Mouse (Mus musculus) embryonic facial prominence, embryonic 11.5 days (tissue): ENCODE results near the gene Psmb6. TPM values are rescaled to one million over a fixed set of nuclear protein-coding genes. Genes with fewer than 3 reads are reported as not detected.

Experiments used
- ATAC-seq: fragments of 200-750 bp; cut with Nextera tagmentation; replicated peaks from 2 replicates; pipeline ENCODE4 v1.8.0; 2017; ENCODE audit warnings: low read depth; ENCODE audit not compliant: insufficient number of reproducible peaks, low FRiP score, low TSS enrichment
- DNase-seq: peaks from one replicate; pipeline ENCODE4 v3.0.0-alpha.2; 2015; ENCODE audit warnings: low spot score
- H3K27ac ChIP-seq: fragments of 300-500 bp; sonication (generic); replicated peaks from 2 replicates; pipeline ENCODE4 v1.5.1; 2014; ENCODE audit warnings: mild to moderate bottlenecking, low read depth, low read length, control low read depth
- H3K27me3 ChIP-seq: fragments of 300-500 bp; sonication (generic); 2 replicates; pipeline ENCODE4 v1.6.1; 2014; ENCODE audit warnings: mild to moderate bottlenecking, low read length, moderate library complexity, mixed read lengths; ENCODE audit not compliant: control insufficient read depth, insufficient read depth
- H3K36me3 ChIP-seq: fragments of 300-500 bp; sonication (generic); replicated peaks from 2 replicates; pipeline ENCODE4 v1.6.1; 2014; ENCODE audit warnings: low read depth, mild to moderate bottlenecking, low read length, moderate library complexity, mixed read lengths; ENCODE audit not compliant: control insufficient read depth, insufficient read depth
- H3K4me1 ChIP-seq: fragments of 300-500 bp; sonication (generic); 2 replicates; pipeline ENCODE4 v1.6.1; 2014; ENCODE audit warnings: low read length, mixed read lengths; ENCODE audit not compliant: control insufficient read depth, insufficient read depth
- H3K4me2 ChIP-seq: fragments of 300-500 bp; sonication (generic); 2 replicates; pipeline ENCODE4 v1.6.1; 2014; ENCODE audit warnings: low read depth, mild to moderate bottlenecking, control low read depth, low read length, moderate library complexity
- H3K4me3 ChIP-seq: fragments of 300-500 bp; sonication (generic); 2 replicates; pipeline ENCODE4 v1.5.1; 2014; ENCODE audit warnings: low read depth, low read length, control low read depth
- H3K9ac ChIP-seq: fragments of 300-500 bp; sonication (generic); replicated peaks from 2 replicates; pipeline ENCODE4 v1.6.1; 2014; ENCODE audit warnings: mild to moderate bottlenecking, control low read depth, low read length
- H3K9me3 ChIP-seq: fragments of 300-500 bp; sonication (generic); replicated peaks from 2 replicates; pipeline ENCODE4 v1.6.1; 2016; ENCODE audit warnings: mild to moderate bottlenecking, low read length, inconsistent platforms, mixed read lengths; ENCODE audit not compliant: control insufficient read depth
- WGBS: fragments of 180-500 bp; shearing (Covaris S2); extraction: QIAGEN DNeasy Blood & Tissue Kit; methylation state at CpG from one replicate; pipeline ENCODE4 v1.1.7; 2014; 5-methylcytosine and 5-hydroxymethylcytosine counted together
- polyA plus RNA-seq: library from polyadenylated mRNA; unstranded; fragments of >200 nt; fragmentation: Nextera tagmentation; extraction: Ambion mirVana; gene quantifications from 2 replicates; pipeline ENCODE4 v1.2.1, GENCODE M21; 2014

Gene Psmb6
- polyA plus RNA-seq: 827 and 878 TPM in 2 replicates

DNA sequence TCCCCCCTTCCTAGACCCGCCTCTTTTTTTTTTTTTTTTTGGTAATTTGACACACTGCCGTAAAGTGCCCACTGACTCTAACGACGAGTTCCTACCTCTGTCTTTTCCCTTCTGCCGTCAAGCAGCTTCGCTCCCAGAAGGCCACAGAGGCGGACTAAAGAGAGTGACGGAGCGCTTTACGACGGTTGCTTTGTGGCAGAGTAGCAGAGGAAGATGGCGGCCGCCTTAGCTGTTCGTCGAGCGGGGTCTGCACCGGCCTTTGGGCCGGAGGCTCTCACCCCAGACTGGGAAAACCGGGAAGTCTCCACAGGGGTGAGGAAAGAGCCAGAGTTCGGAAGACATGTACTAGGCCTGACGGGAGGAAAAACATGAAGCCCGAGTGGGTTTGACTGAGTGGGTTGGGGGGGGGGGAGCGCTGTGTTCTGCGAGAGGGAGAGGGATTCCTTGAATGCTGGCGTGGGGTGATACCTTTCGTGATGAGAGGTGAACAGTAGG, at the start of gene Psmb6:
Gene Psmb6, plus strand, starts transcription at position 184 of the 495 bp plus-strand sequence.
- no peaks in the 10 kb centered on the region for H3K9me3 ChIP-seq
- H3K4me2 ChIP-seq: peak within 1 kb of the TSS; percentile 62
- 0% methylated on average over 25 of the region's 26 CpGs for WGBS
- ATAC-seq (peak; percentile 91), DNase-seq (peak; percentile 98)
- H3K27me3 ChIP-seq: no peaks in the 10 kb centered on the region
- peak within 1 kb of the TSS; percentile 79 for H3K4me3 ChIP-seq
- no peaks in the 10 kb centered on the region; the same call in none of the 2 replicates for H3K36me3 ChIP-seq
- H3K27ac ChIP-seq: no peak within 1 kb of the TSS
- peak within 1 kb of the TSS; percentile 73 for H3K9ac ChIP-seq
- no peaks in the 10 kb centered on the region for H3K4me1 ChIP-seq

GRCm38 (mm10) chr11:70485498-70485897, 39.7 kb upstream of the Psmb6 start:
- no peaks in the 10 kb centered on the region for H3K4me1 ChIP-seq
- H3K4me2 ChIP-seq: no peak overlapping the region
- no peak overlapping the region for H3K27ac ChIP-seq
- ATAC-seq (no peak), DNase-seq (no peak)
- no peaks in the 10 kb centered on the region for H3K9me3 ChIP-seq
- no peaks in the 10 kb centered on the region for H3K27me3 ChIP-seq
- H3K4me3 ChIP-seq: no peak overlapping the region
- WGBS: 54% methylated on average over 2 of the region's 2 CpGs
- H3K9ac ChIP-seq: no peak overlapping the region
- no peaks in the 10 kb centered on the region for H3K36me3 ChIP-seq

DNA sequence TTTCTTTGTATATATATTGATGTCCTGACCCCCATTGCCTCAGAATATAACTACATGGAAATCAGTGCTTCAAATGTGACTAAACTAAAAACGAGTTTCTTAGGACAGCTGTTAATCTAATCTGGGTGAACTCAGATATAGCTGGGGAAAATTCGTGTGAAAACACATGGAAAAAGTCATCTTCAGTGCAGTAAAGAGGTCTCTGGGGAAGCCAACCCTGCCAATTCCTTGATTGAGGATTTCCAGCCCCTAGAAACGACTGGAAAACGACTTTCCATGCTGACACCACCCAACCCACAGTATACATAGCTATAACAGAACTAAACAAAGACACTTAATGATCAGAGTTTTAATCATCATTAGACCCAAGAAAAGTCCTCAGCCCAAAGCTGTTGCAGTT, 37.4 kb upstream of the Psmb6 start:
- no peak for ATAC-seq
- Histone ChIP-seq H3K9ac (no peak overlapping the region), H3K4me2 (no peak overlapping the region), H3K27ac (no peak overlapping the region), H3K27me3 (no peaks in the 10 kb centered on the region), H3K9me3 (no peaks in the 10 kb centered on the region), H3K4me3 (no peak overlapping the region), H3K4me1 (no peaks in the 10 kb centered on the region), H3K36me3 (no peaks in the 10 kb centered on the region)
- DNase-seq: no peak
- 43% methylated on average over 4 of the region's 4 CpGs for WGBS

GRCm38 (mm10) chr11:70489138-70489537, 36.0 kb upstream of the Psmb6 start:
- 92% methylated on average over 3 of the region's 3 CpGs for WGBS
- DNase-seq (no peak), ATAC-seq (no peak)
- H3K4me3 ChIP-seq: no peak overlapping the region
- no peaks in the 10 kb centered on the region for H3K9me3 ChIP-seq
- H3K4me2 ChIP-seq: no peak overlapping the region
- no peaks in the 10 kb centered on the region for H3K36me3 ChIP-seq
- no peak overlapping the region for H3K27ac ChIP-seq
- H3K9ac ChIP-seq: no peak overlapping the region
- H3K4me1 ChIP-seq: no peaks in the 10 kb centered on the region
- H3K27me3 ChIP-seq: no peaks in the 10 kb centered on the region

DNA sequence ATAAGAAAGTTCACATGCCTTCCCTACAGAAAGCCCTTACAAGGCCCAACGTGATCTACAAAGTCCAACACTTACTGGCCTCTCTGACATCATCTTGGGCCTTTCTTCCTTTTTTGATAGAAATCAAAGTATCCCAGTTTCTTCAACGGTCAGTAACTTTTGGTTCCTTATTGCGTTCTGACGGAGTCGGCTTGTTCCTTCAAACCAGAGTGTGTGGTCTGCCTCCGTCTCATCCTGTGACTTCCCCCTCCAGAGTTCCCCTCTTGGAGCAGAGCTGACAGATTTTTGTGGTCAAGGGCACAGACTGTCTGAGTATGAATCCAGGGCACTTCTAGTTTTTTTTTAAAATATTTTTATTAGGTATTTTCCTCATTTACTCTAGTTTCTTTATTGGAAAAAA, 35.5 kb upstream of the Psmb6 start:
- no peak overlapping the region for H3K27ac ChIP-seq
- no peak overlapping the region for H3K9ac ChIP-seq
- H3K4me3 ChIP-seq: no peak overlapping the region
- 88% methylated on average over 6 of the region's 6 CpGs for WGBS
- no peaks in the 10 kb centered on the region for H3K9me3 ChIP-seq
- H3K36me3 ChIP-seq: no peaks in the 10 kb centered on the region
- DNase-seq: no peak
- ATAC-seq: no peak
- H3K27me3 ChIP-seq: no peaks in the 10 kb centered on the region
- no peak overlapping the region for H3K4me2 ChIP-seq
- no peaks in the 10 kb centered on the region for H3K4me1 ChIP-seq

GRCm38 (mm10) chr11:70499566-70500475, 25.3 kb upstream of the Psmb6 start:
- no peak for DNase-seq
- Histone ChIP-seq H3K4me1 (no peaks in the 10 kb centered on the region), H3K4me2 (no peak overlapping the region), H3K27ac (no peak overlapping the region), H3K4me3 (no peak overlapping the region), H3K9me3 (no peaks in the 10 kb centered on the region), H3K36me3 (no peaks in the 10 kb centered on the region), H3K27me3 (no peaks in the 10 kb centered on the region), H3K9ac (no peak overlapping the region)
- WGBS: 74% methylated on average over 14 of the region's 14 CpGs
- no peak for ATAC-seq

DNA sequence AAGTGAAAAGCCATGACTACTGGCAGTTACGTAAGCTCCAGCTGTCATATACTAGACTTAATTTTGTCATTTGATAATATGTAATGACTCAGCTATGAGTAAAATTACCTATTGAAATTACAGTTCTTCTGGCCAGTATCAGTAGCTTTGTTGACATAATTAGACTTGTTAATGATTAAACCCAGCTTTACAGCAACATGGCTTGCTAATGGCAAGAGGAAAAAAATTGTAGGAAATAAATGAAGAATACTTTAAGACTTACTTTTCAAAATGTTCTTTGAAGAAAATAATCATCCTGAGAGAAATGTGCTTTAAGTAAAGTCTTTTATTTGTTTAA, 24.7 kb upstream of the Psmb6 start:
- Histone ChIP-seq H3K4me3 (no peak overlapping the region), H3K9ac (no peak overlapping the region), H3K36me3 (no peaks in the 10 kb centered on the region), H3K4me2 (no peak overlapping the region), H3K4me1 (no peaks in the 10 kb centered on the region), H3K27me3 (no peaks in the 10 kb centered on the region), H3K27ac (no peak overlapping the region), H3K9me3 (no peaks in the 10 kb centered on the region)
- no peak for DNase-seq
- ATAC-seq: no peak
- WGBS: 94% methylated on average over 1 of the region's 1 CpGs

GRCm38 (mm10) chr11:70502018-70502417, 23.1 kb upstream of the Psmb6 start:
- no peak for DNase-seq
- Histone ChIP-seq H3K27me3 (no peaks in the 10 kb centered on the region), H3K4me1 (no peaks in the 10 kb centered on the region), H3K4me2 (no peak overlapping the region), H3K36me3 (no peaks in the 10 kb centered on the region), H3K9me3 (no peaks in the 10 kb centered on the region), H3K4me3 (no peak overlapping the region), H3K27ac (no peak overlapping the region), H3K9ac (no peak overlapping the region)
- 67% methylated on average over 3 of the region's 3 CpGs for WGBS
- ATAC-seq: no peak
